Mouse (Mus musculus) limb, embryonic 15.5 days (tissue): ENCODE measurements around the gene Clic4. TPM values are rescaled to one million over a fixed set of nuclear protein-coding genes. Genes with fewer than 3 reads are reported as not detected.

Source experiments
- ATAC-seq: fragments of 200-750 bp; cut with Nextera tagmentation; 2 replicates; pipeline ENCODE4 v1.8.0; 2017; ENCODE audit warnings: low read depth, moderate TSS enrichment; ENCODE audit not compliant: insufficient number of reproducible peaks, low FRiP score, low TSS enrichment
- H3K27ac ChIP-seq: fragments of 300-500 bp; sonication (generic); 2 replicates; pipeline ENCODE4 v1.5.1; 2015; ENCODE audit warnings: moderate library complexity, mild to moderate bottlenecking, inconsistent platforms
- H3K27me3 ChIP-seq: fragments of 300-500 bp; sonication (generic); 2 replicates; pipeline ENCODE4 v1.6.1; 2015; ENCODE audit warnings: inconsistent platforms
- H3K36me3 ChIP-seq: fragments of 300-500 bp; sonication (generic); 2 replicates; pipeline ENCODE4 v1.6.1; 2015; ENCODE audit warnings: inconsistent platforms
- H3K4me1 ChIP-seq: fragments of 300-500 bp; sonication (generic); 2 replicates; pipeline ENCODE4 v1.6.1; 2015; ENCODE audit warnings: inconsistent platforms
- H3K4me2 ChIP-seq: fragments of 300-500 bp; sonication (generic); 2 replicates; pipeline ENCODE4 v1.6.1; 2015; ENCODE audit warnings: mild to moderate bottlenecking, inconsistent platforms
- H3K4me3 ChIP-seq: fragments of 300-500 bp; sonication (generic); 2 replicates; pipeline ENCODE4 v1.5.1; 2015; ENCODE audit warnings: mild to moderate bottlenecking, inconsistent platforms
- H3K9ac ChIP-seq: fragments of 300-500 bp; sonication (generic); 2 replicates; pipeline ENCODE4 v1.6.1; 2015; ENCODE audit warnings: inconsistent platforms
- H3K9me3 ChIP-seq: fragments of 300-500 bp; sonication (generic); 2 replicates; pipeline ENCODE4 v1.6.1; 2016; ENCODE audit warnings: inconsistent platforms
- WGBS: fragments of 180-500 bp; shearing (Covaris S2); methylation state at CpG from one replicate; pipeline ENCODE4 v1.1.7; 2015; 5-methylcytosine and 5-hydroxymethylcytosine counted together
- polyA plus RNA-seq: library from polyadenylated mRNA; unstranded; fragments of >200 nt; fragmentation: Nextera tagmentation; extraction: Ambion mirVana; gene quantifications from 2 replicates; pipeline ENCODE4 v1.2.1, GENCODE M21; 2015

The Clic4 gene
- polyA plus RNA-seq, 1 experiment from 2014 or later: 117 TPM

DNA sequence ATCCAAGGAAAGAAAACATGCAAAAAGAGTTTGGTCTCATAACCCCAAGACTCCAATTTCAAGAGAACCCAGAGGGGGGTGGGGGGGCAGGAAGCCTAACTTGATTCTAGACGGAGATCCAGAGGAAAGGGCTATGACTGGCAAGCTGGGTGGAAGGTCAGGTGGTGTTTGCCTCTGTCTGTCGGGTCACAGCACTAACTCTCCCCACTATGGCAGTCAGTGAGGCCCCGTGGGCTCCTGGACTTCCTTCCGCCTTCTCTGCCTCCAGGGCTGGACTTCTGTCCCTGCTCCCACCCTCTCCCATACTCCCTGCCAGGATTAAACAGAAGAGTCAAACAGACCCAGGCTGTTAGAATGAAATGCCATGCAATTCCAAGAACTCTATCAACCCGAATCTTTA is 30.9 kb downstream of the Clic4 start:
- no peak for ATAC-seq
- Histone ChIP-seq H3K9ac (no peak overlapping the region), H3K4me2 (no peak overlapping the region), H3K9me3 (no peaks in the 10 kb centered on the region), H3K27ac (0 out of 2 replicates have a peak overlapping the region, but pooled peaks have one; percentile 30), H3K27me3 (no peaks in the 10 kb centered on the region), H3K4me3 (no peak overlapping the region), H3K4me1 (peaks cover 22% of the 10 kb centered on the region), H3K36me3 (peaks cover 9% of the 10 kb centered on the region)
- WGBS: 40% methylated on average over 5 of the region's 5 CpGs

DNA sequence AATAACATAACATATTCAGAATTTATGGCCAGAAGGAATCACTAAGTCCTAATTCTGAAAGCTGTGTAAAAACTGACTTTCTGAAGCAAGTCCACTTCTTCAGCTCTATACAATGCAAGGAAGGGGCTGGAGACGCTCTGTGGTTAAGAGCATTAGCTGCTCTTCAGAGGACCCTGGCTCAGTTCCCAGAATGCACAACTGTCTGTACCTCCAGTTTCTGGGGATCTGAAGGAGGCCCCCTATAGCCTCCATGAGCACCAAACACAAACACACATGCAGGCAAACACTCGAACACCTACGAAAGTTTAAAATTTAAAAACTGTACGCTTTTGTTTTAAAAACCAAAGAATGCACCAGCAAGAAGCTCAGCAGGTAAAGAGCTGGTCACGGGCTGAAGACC is 31.5 kb downstream of the Clic4 start:
- Histone ChIP-seq H3K4me1 (peaks cover 22% of the 10 kb centered on the region), H3K9ac (no peak overlapping the region), H3K27me3 (no peaks in the 10 kb centered on the region), H3K4me3 (no peak overlapping the region), H3K4me2 (no peak overlapping the region), H3K9me3 (no peaks in the 10 kb centered on the region), H3K27ac (no peak overlapping the region), H3K36me3 (peaks cover 9% of the 10 kb centered on the region)
- 55% methylated on average over 5 of the region's 5 CpGs for WGBS
- ATAC-seq: no peak

DNA sequence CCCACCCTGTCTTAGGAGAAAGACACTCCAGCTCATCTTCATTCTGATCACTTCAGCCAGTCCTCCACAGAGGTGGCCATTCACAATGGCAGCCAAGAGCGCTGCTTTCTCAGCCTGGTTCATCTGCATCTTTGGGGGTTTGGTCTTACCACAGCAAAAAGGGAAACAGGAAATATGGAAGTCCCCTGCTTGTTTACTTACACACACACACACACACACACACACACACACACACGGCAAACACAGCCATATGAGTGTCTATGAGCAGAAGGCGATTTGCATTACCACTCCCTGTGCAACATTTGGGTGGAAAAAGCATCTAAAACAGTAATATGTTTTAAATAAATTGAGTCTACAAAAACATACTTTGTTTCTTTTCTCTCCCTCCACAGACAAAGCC is 32.3 kb downstream of the Clic4 start:
- Histone ChIP-seq H3K4me3 (no peak overlapping the region), H3K36me3 (peaks cover 9% of the 10 kb centered on the region), H3K27me3 (no peaks in the 10 kb centered on the region), H3K27ac (no peak overlapping the region), H3K4me1 (peaks cover 22% of the 10 kb centered on the region), H3K9me3 (no peaks in the 10 kb centered on the region), H3K9ac (no peak overlapping the region), H3K4me2 (no peak overlapping the region)
- ATAC-seq: no peak
- WGBS: 83% methylated on average over 3 of the region's 3 CpGs

DNA sequence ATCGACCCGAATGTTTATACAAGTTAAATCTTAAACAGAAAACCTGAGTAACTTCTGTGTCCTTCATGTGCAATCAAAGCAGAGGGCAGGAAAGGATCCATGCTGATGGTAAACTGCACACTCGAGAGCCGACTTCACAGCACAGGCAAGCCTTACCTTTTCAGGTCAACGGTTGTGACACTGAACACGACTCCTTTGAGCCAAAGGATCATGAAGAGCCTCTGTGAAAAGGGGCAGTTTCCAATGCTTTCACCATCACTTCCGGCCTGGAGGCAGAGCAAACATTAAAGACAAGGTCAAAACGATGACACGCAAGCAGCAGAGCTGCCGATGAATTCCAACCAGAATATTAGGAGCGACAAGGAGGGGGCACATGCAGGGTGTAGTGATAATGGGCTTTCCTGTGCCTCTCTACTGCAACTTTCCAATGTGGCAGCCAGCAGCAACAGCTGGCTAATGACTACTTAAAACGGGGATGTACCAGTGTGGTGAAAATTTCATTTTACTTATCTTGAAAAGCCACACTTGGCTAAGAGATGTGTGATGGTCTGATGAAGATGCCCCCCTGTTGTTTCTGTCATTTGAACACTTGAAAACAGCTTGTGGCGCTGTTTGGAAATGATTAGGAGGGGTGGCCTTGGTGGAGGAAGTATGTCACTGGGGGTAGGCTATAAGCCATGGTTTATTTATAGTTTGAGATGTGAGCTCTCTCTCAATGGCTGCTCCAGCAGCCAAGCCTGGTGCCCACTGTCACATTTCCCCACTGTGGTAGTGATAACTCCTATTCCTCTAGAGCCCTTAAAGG is 33.7 kb downstream of the Clic4 start:
- Histone ChIP-seq H3K9ac (no peak overlapping the region), H3K9me3 (no peaks in the 10 kb centered on the region), H3K4me3 (no peak overlapping the region), H3K36me3 (peaks cover 9% of the 10 kb centered on the region), H3K27ac (no peak overlapping the region), H3K4me1 (peaks cover 25% of the 10 kb centered on the region), H3K4me2 (no peak overlapping the region), H3K27me3 (no peaks in the 10 kb centered on the region)
- WGBS: 76% methylated on average over 13 of the region's 13 CpGs
- ATAC-seq: no peak

DNA sequence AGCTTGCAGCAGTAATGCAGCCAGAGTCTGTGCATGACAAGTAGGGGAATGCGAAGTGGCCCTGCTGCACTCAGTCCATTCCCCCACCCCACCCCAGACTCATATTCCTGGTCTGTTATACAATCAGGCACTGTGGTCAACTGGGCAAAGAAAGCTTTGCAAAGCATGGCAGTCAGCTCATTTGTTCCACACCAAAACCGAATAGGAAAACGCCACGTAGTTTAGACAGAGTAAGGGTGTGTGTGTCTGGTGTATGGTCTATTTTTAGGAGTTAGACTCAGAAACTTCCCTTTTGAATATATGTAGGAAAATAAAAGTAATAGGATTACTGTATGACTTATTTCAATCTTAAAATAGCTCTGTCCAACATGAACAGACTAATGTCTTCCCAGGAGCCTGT is 36.0 kb downstream of the Clic4 start:
- Histone ChIP-seq H3K9me3 (no peaks in the 10 kb centered on the region), H3K4me3 (no peak overlapping the region), H3K4me2 (no peak overlapping the region), H3K27ac (no peak overlapping the region), H3K27me3 (no peaks in the 10 kb centered on the region), H3K9ac (no peak overlapping the region), H3K36me3 (peaks cover 9% of the 10 kb centered on the region), H3K4me1 (peaks cover 22% of the 10 kb centered on the region)
- no peak for ATAC-seq
- WGBS: 78% methylated on average over 4 of the region's 4 CpGs

DNA sequence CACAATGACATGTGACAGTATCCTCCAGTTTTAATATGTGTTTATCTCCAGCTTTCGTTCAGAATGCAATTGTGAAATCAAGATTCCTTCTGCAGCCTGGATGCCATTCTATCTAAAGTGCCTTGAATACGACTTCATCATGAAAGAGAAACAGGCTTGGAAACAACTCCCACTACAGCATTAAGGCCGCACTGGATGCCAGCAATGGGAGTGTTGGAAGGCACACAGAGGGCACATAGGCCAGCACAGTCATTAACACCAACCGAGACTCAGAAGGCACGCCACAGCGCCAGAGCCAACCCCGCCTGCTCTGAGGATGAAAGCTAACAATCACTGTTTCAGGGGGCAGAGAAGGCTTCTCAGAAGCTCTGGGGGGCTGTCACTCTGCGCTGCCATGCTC is 37.1 kb downstream of the Clic4 start:
- Histone ChIP-seq H3K27me3 (no peaks in the 10 kb centered on the region), H3K4me3 (no peak overlapping the region), H3K4me2 (no peak overlapping the region), H3K9me3 (no peaks in the 10 kb centered on the region), H3K9ac (no peak overlapping the region), H3K36me3 (peaks cover 9% of the 10 kb centered on the region), H3K4me1 (peaks cover 17% of the 10 kb centered on the region; the same call in 1 of the 2 replicates), H3K27ac (peak overlapping the region; percentile 33; the same call in 1 of the 2 replicates)
- 63% methylated on average over 8 of the region's 8 CpGs for WGBS
- no peak for ATAC-seq

DNA sequence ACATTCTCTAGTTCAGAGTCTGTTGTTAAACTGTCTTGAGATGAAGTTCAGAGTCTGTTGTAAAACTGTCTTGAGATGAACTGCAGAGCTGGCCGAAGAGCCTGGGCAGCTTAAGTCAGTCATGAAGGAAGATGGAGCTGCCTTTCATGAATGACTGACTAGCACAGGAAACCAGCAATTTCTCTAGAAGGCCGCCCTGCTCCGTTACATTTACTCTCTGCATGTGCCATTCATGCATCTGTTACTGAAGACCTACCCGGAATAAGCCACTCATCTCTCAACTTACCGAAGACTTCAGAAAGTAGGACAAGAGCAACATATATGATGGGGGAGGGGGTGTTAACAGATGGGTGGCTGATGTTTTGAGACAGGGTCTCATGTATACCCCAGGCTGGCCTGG is 40.1 kb downstream of the Clic4 start:
- Histone ChIP-seq H3K4me3 (no peak overlapping the region), H3K4me1 (0 out of 2 replicates have a peak, but pooled peaks cover 9% of the 10 kb centered on the region), H3K9me3 (no peaks in the 10 kb centered on the region), H3K27ac (no peak overlapping the region), H3K4me2 (no peak overlapping the region), H3K36me3 (no peaks in the 10 kb centered on the region), H3K27me3 (no peaks in the 10 kb centered on the region), H3K9ac (no peak overlapping the region)
- ATAC-seq: no peak
- WGBS: 46% methylated on average over 5 of the region's 5 CpGs

DNA sequence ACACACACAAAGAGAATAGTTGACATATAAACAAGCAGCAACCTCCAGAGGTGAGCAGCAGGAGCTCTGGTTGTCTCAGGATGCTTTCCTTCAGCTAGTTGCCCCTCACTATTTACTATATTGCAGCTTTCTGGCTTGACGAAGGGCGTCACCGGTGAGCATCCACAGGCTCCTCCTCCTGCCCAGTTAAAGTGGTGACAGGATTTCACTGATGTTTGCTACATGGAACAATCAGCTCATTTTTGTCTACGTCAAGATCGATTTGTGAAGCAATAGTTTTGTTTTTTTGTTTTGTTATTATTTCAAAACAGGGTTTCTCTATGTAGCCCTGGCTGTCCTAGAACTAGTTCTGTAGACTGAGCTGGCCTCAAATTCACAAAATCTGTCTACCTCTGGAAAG is 41.1 kb downstream of the Clic4 start:
- 0 out of 2 replicates have a peak, but pooled peaks cover 8% of the 10 kb centered on the region for H3K4me1 ChIP-seq
- no peaks in the 10 kb centered on the region for H3K27me3 ChIP-seq
- H3K36me3 ChIP-seq: no peaks in the 10 kb centered on the region
- no peak overlapping the region for H3K4me3 ChIP-seq
- no peaks in the 10 kb centered on the region for H3K9me3 ChIP-seq
- H3K4me2 ChIP-seq: no peak overlapping the region
- no peak overlapping the region for H3K27ac ChIP-seq
- WGBS: 71% methylated on average over 5 of the region's 5 CpGs
- H3K9ac ChIP-seq: no peak overlapping the region
- no peak for ATAC-seq

DNA sequence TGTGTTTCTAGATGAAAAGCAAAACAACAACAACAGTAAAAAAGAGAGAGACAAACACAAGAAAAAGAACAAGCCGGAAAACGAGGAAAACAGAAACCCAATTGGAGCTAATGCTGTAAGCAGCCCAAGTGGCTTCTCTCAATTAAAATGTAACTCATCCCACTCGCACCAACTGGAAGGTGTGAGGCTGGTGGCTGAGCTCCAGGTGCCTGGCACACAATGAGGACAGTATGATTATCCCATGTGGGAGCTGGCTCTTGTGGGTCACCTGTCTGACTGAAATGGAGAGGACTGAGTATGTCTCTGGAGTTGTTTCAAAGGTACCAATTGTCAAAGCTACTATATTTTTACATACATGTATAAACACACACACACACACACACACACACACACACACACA is 41.5 kb downstream of the Clic4 start:
- Histone ChIP-seq H3K4me2 (no peak overlapping the region), H3K9ac (no peak overlapping the region), H3K27ac (no peak overlapping the region), H3K36me3 (peaks cover under 1% of the 10 kb centered on the region; the same call in 1 of the 2 replicates), H3K27me3 (no peaks in the 10 kb centered on the region), H3K9me3 (no peaks in the 10 kb centered on the region), H3K4me3 (no peak overlapping the region), H3K4me1 (0 out of 2 replicates have a peak, but pooled peaks cover 7% of the 10 kb centered on the region)
- no peak for ATAC-seq
- WGBS: 76% methylated on average over 3 of the region's 3 CpGs

DNA sequence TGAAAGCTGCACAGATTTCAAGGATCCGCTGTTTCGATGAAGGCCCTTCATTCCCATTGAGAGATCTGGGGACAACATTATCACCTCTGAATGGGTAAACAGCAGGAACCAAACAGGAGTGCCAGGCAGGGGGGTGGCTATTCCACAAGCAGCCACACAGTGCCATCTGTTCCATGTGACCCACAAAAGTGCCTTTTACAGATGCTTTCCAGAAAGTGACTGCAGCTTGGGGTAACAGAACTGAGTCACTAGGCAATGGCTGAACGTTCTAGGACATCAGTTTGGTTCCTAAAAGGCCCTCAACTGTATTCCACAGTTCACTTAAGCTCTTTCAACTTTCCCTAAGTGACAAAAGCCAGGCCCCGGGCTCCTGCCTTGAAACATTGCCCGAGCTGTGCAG is 42.0 kb downstream of the Clic4 start:
- no peak overlapping the region for H3K4me2 ChIP-seq
- no peaks in the 10 kb centered on the region for H3K27me3 ChIP-seq
- H3K4me3 ChIP-seq: no peak overlapping the region
- H3K27ac ChIP-seq: no peak overlapping the region
- H3K36me3 ChIP-seq: peaks cover 5% of the 10 kb centered on the region; the same call in 1 of the 2 replicates
- H3K9ac ChIP-seq: no peak overlapping the region
- 0 out of 2 replicates have a peak, but pooled peaks cover 5% of the 10 kb centered on the region for H3K4me1 ChIP-seq
- no peaks in the 10 kb centered on the region for H3K9me3 ChIP-seq
- 62% methylated on average over 5 of the region's 5 CpGs for whole genome bisulfite sequencing
- ATAC-seq: no peak

DNA sequence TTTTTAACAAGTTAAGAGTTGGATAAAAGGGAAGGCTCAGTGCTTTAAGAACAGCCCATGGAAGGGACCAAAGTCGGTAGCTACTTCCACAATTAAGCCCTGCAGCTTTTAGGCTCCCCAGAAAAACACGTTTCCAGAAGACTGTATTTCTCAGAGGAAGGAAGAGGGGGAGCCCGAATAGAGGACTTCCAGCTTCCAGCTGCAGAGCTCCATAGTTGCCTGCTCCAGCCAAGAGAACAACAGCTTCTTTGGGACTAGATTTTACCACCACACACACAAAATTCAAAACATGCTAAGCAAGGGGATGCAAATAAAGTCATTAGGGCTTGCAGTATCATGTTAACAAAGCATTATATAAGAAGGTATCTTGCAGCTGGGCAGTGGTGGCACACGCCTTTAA is 42.7 kb downstream of the Clic4 start:
- no peak overlapping the region for H3K4me2 ChIP-seq
- no peak for ATAC-seq
- no peak overlapping the region for H3K4me3 ChIP-seq
- H3K27ac ChIP-seq: no peak overlapping the region
- H3K36me3 ChIP-seq: peaks cover 6% of the 10 kb centered on the region; the same call in 1 of the 2 replicates
- H3K9me3 ChIP-seq: no peaks in the 10 kb centered on the region
- 54% methylated on average over 4 of the region's 4 CpGs for WGBS
- H3K4me1 ChIP-seq: 0 out of 2 replicates have a peak, but pooled peaks cover under 1% of the 10 kb centered on the region
- no peaks in the 10 kb centered on the region for H3K27me3 ChIP-seq
- H3K9ac ChIP-seq: no peak overlapping the region

DNA sequence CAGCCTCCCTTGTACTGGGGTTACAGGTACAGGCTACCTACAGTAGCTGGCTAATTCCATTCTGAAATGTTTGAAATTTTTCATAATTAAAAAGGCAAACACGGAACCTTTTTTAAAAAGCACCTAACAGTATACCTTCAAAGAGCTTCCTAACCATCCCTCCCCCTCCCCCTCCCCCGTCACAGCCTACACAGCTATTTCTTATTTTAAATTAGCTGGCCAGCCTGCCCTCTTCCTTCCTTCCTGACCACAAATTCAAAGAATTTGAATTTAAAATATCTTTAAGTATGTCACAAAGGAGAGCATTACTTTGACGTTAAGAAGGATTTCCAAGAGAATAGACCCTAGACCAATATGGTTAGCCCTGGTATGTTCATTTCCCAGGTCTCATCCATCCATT is 44.5 kb downstream of the Clic4 start:
- no peaks in the 10 kb centered on the region for H3K4me1 ChIP-seq
- no peak overlapping the region for H3K9ac ChIP-seq

More for the DNA sequence above, 44.5 kb downstream of the Clic4 start:
- no peak for ATAC-seq
- Histone ChIP-seq H3K27ac (no peak overlapping the region), H3K4me3 (no peak overlapping the region), H3K4me2 (no peak overlapping the region), H3K9me3 (no peaks in the 10 kb centered on the region), H3K36me3 (peaks cover 17% of the 10 kb centered on the region), H3K27me3 (no peaks in the 10 kb centered on the region)
- WGBS: 74% methylated on average over 3 of the region's 3 CpGs
